Mouse (Mus musculus) heart, postnatal 0 days (tissue): ENCODE measurements around the gene Dgkb. TPM values are rescaled to one million over a fixed set of nuclear protein-coding genes. Genes with fewer than 3 reads are reported as not detected.

Experiments
- ATAC-seq: fragments of 200-750 bp; cut with Nextera tagmentation; 2 replicates; pipeline ENCODE4 v1.8.0; 2017; ENCODE audit warnings: low read depth, moderate number of reproducible peaks, moderate library complexity; ENCODE audit not compliant: insufficient read depth
- DNase-seq: peaks from one replicate; pipeline ENCODE4 v3.0.0-alpha.2; 2016; ENCODE audit warnings: low spot score
- H3K27ac ChIP-seq: fragments of 300-500 bp; sonication (generic); 2 replicates; pipeline ENCODE4 v1.5.1; 2014; ENCODE audit warnings: low read depth, mild to moderate bottlenecking
- H3K27me3 ChIP-seq: fragments of 300-500 bp; sonication (generic); 2 replicates; pipeline ENCODE4 v1.6.1; 2014; ENCODE audit warnings: low read length, mixed read lengths; ENCODE audit not compliant: control insufficient read depth, insufficient read depth
- H3K36me3 ChIP-seq: fragments of 300-500 bp; sonication (generic); replicated peaks from 2 replicates; pipeline ENCODE4 v1.6.1; 2014; ENCODE audit warnings: low read length, mixed read lengths; ENCODE audit not compliant: control insufficient read depth, insufficient read depth
- H3K4me1 ChIP-seq: fragments of 300-500 bp; sonication (generic); 2 replicates; pipeline ENCODE4 v1.6.1; 2014; ENCODE audit warnings: antibody characterized with exemption; ENCODE audit not compliant: control insufficient read depth, insufficient read depth
- H3K4me2 ChIP-seq: fragments of 300-500 bp; sonication (generic); 2 replicates; pipeline ENCODE4 v1.6.1; 2014; ENCODE audit warnings: low read depth, mild to moderate bottlenecking, low read length, moderate library complexity
- H3K4me3 ChIP-seq: fragments of 300-500 bp; sonication (generic); 2 replicates; pipeline ENCODE4 v1.5.1; 2014; ENCODE audit warnings: low read depth, low read length
- H3K9ac ChIP-seq: fragments of 300-500 bp; sonication (generic); replicated peaks from 2 replicates; pipeline ENCODE4 v1.6.1; 2014; ENCODE audit warnings: low read depth, low read length, mixed read lengths
- H3K9me3 ChIP-seq: fragments of 300-500 bp; sonication (generic); replicated peaks from 2 replicates; pipeline ENCODE4 v1.6.1; 2016; ENCODE audit warnings: low read length; ENCODE audit not compliant: control insufficient read depth
- CTCF ChIP-seq: IDR thresholded peaks from 2 replicates; pipeline ENCODE4 v1.5.1; 2016; ENCODE audit warnings: antibody characterized with exemption, control low read depth, low read depth
- EP300 ChIP-seq: IDR thresholded peaks from 2 replicates; pipeline ENCODE4 v1.6.1; 2016; ENCODE audit warnings: antibody characterized with exemption, low read depth
- WGBS: fragments of 180-500 bp; shearing (Covaris S2); extraction: QIAGEN DNeasy Blood & Tissue Kit; methylation state at CpG from one replicate; pipeline ENCODE4 v1.1.7; 2014; 5-methylcytosine and 5-hydroxymethylcytosine counted together
- polyA plus RNA-seq: library from polyadenylated mRNA; unstranded; fragments of >200 nt; fragmentation: Nextera tagmentation; extraction: Ambion mirVana; gene quantifications from 2 replicates; pipeline ENCODE4 v1.2.1, GENCODE M21; 2015
- total RNA-seq: library from RNA; depleted of rRNA; stranded (reverse); fragments of >200 nt; gene quantifications from 2 replicates; pipeline ENCODE4 v1.2.3, GENCODE M21; 2014; ENCODE audit warnings: low replicate concordance

The Dgkb gene
- total and polyA plus RNA-seq, 2 experiments from 2014 or later = 0.20 TPM; not detected in 1

GRCm38 (mm10) chr12:38497229-38497628 is 679.7 kb downstream of the Dgkb start:
- Histone ChIP-seq H3K4me1 (no peaks in the 10 kb centered on the region), H3K27ac (no peak overlapping the region), H3K4me3 (no peak overlapping the region), H3K9ac (no peak overlapping the region), H3K27me3 (no peaks in the 10 kb centered on the region), H3K4me2 (no peak overlapping the region), H3K9me3 (no peaks in the 10 kb centered on the region), H3K36me3 (no peaks in the 10 kb centered on the region)
- no peak for DNase-seq
- WGBS = 77% methylated on average over 2 of the region's 2 CpGs
- ATAC-seq = no peak
- TF ChIP-seq CTCF (no peak), EP300 (no peak)

DNA sequence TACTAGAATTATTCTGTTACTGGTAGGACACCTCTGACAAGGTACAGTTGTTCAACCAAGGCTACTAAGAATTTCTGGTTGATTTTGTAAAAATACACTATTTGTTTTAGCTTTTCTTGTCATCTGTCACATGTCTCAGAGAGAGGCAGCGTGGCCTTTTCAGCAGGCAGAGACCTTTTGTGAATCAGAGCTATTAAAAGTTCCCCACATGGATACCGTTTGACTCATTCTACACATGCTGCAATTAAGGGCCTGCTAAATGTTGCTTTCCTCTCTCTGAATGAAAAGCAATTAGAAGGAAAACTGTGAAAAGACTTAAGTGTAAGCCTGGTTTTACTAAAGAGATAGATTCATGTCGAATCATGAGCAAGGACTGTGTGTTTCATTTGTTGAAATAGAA is 683.4 kb downstream of the Dgkb start:
- H3K4me3 ChIP-seq = no peak overlapping the region
- WGBS = 56% methylated on average over 3 of the region's 3 CpGs
- H3K27me3 ChIP-seq = no peaks in the 10 kb centered on the region
- no peak for TF ChIP-seq CTCF
- no peak overlapping the region for H3K9ac ChIP-seq
- H3K9me3 ChIP-seq = no peaks in the 10 kb centered on the region
- DNase-seq = no peak
- H3K4me2 ChIP-seq = no peak overlapping the region
- no peaks in the 10 kb centered on the region for H3K4me1 ChIP-seq
- H3K27ac ChIP-seq = no peak overlapping the region
- H3K36me3 ChIP-seq = no peaks in the 10 kb centered on the region
- no peak for ATAC-seq

DNA sequence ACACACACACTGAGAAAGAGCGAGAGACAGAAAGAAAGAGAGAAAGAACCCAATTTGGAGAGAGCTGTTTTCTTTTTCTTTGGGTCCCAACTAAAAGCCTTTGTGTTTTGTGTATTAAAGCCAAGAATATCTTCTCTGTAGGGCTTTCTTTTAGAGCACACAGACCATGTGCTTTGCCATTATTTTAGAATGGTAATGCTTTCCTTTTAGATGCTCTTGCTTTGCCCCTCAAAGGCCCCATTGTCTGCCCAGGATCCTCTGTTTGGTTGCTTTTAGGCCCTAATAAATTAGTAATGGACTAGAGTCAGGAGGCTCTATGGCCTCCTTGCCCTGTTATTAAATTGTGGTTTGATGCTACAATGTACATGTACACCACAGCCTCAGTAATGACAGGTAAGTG is 690.7 kb downstream of the Dgkb start:
- H3K36me3 ChIP-seq = no peaks in the 10 kb centered on the region
- no peaks in the 10 kb centered on the region for H3K4me1 ChIP-seq
- no peak overlapping the region for H3K4me2 ChIP-seq
- no peak overlapping the region for H3K27ac ChIP-seq
- H3K9me3 ChIP-seq = no peaks in the 10 kb centered on the region
- 80% methylated on average over 1 of the region's 1 CpGs for WGBS
- DNase-seq (no peak), ATAC-seq (no peak)
- TF ChIP-seq EP300 = no peak
- no peaks in the 10 kb centered on the region for H3K27me3 ChIP-seq
- H3K9ac ChIP-seq = no peak overlapping the region
- H3K4me3 ChIP-seq = no peak overlapping the region

DNA sequence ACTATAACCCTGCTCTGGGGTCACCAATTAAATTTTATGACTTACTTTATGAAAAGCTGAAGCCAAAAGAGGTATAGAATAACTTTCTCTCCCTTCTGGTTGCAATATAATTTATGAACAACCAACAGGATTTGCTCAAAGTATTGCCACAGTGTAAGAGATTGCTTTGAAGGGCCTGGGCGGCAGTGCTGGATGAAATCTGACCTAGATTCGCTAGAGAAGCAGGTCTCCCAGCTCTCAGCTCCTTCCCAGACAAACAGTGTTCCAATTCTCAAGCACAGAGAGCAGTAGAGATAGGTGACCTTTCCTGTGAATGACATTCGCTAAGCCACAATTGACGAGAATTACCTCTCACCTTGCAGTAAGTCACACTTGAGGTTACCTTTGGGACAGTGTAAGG is 727.9 kb downstream of the Dgkb start:
- no peak overlapping the region for H3K27ac ChIP-seq
- H3K4me2 ChIP-seq = no peak overlapping the region
- TF ChIP-seq CTCF (no peak), EP300 (no peak)
- H3K4me3 ChIP-seq = no peak overlapping the region
- no peaks in the 10 kb centered on the region for H3K36me3 ChIP-seq
- H3K9me3 ChIP-seq = no peaks in the 10 kb centered on the region
- 57% methylated on average over 4 of the region's 4 CpGs for WGBS
- no peak overlapping the region for H3K9ac ChIP-seq
- ATAC-seq = no peak
- DNase-seq = no peak
- H3K27me3 ChIP-seq = no peaks in the 10 kb centered on the region
- H3K4me1 ChIP-seq = no peaks in the 10 kb centered on the region

DNA sequence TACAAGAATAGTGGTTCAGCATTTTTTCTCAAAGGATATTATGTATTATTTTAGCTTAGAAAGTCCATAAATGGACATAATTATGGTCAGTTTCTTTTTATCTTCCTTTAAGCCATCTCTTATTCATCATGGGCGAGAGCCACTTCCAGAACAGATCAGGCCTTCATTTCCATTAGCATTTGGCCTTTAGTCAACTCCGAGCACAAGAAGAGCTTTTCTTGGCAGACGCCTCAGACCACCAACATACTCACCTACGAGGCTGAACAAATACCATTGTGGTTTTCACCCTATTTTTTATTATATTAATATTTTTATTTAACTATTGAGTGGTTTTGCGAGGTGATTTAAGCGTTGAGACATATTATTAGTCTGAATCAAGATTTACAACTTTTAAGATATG is 759.6 kb downstream of the Dgkb start:
- DNase-seq = no peak
- no peak for TF ChIP-seq EP300
- TF ChIP-seq CTCF = no peak
- no peak overlapping the region for H3K4me2 ChIP-seq
- no peak overlapping the region for H3K9ac ChIP-seq
- no peaks in the 10 kb centered on the region for H3K27me3 ChIP-seq
- no peak for ATAC-seq
- no peaks in the 10 kb centered on the region for H3K4me1 ChIP-seq
- H3K4me3 ChIP-seq = no peak overlapping the region
- WGBS = 73% methylated on average over 6 of the region's 6 CpGs
- H3K27ac ChIP-seq = no peak overlapping the region
- H3K36me3 ChIP-seq = no peaks in the 10 kb centered on the region
- no peaks in the 10 kb centered on the region for H3K9me3 ChIP-seq

DNA sequence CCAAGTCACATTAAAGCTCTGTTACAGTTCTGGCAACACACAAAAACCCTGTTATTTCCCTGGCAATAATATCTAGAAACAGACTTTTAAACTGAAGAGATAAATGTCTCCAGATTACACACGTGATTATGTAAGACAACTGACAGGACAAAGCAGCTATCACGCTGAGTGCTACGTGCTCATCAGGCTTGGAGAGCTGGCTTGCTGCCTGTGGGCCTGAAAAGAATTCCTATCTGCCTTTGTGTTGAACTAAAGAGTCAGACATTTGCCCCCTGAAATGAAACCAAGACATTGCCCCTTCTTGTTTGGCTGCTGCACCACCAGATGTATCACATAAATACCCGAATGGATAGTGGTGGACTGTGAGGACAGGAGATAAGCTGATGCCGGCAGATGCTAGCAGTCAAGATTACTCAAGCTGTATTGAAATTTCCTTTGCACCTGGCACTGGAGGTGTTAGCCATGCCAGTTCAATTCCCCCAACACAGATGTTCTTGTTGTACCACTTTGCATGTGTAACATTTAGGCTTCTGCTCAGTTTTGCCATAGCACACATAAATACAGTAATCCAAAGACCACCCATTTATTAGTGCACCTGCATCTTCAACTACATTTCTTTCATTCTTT is 761.8 kb downstream of the Dgkb start:
- TF ChIP-seq EP300 (no peak), CTCF (no peak)
- no peaks in the 10 kb centered on the region for H3K9me3 ChIP-seq
- WGBS = 33% methylated on average over 5 of the region's 5 CpGs
- H3K4me1 ChIP-seq = no peaks in the 10 kb centered on the region
- no peak overlapping the region for H3K4me2 ChIP-seq
- DNase-seq = no peak
- H3K4me3 ChIP-seq = no peak overlapping the region
- no peak overlapping the region for H3K9ac ChIP-seq
- no peak for ATAC-seq
- H3K36me3 ChIP-seq = no peaks in the 10 kb centered on the region
- H3K27me3 ChIP-seq = no peaks in the 10 kb centered on the region
- no peak overlapping the region for H3K27ac ChIP-seq
